Mouse (Mus musculus): ENCODE data around the gene Btg2. TPM values are rescaled to one million over a fixed set of nuclear protein-coding genes. Genes with fewer than 3 reads are reported as not detected.

Btg2 gene
- polyA plus RNA-seq, 1 experiment from 2014 or later = 6.0 TPM

DNA sequence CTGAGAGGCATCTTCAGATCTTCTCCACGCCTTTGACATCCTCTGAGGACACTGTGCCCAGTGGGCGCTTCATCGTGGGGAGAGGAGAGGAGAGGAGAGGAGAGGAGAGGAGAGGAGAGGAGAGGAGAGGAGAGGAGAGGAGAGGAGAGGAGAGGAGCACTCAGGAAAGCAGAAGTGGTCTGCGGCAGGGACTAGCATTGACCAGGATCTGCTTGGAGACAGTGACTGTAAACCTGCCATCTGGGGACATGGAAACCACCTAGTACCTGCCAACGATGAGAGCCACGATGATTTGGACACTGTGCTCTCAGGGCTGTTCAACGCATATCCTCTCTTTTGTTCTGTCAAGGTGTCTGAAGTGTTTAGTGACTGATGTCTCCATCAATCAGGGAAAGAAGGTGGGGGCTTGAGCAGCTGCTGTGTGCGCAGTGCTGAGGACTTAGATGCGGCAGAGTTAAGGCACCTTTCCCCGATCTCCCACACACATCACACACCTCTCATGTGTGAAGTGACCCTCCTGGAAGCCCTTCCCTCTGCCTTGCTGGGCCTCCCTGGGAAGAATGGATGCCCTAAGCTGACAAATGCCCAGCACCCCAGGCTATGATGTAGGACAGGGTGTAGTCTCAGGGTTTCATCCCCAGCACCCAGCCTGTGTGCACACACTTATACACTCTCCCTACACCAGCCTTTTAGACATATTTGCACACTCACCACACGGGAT lies 26.3 kb upstream of the Btg2 start:
- Histone ChIP-seq H3K27ac (no peak overlapping the region), H3K4me3 (ENCODE audit: inconsistent target) (no peak overlapping the region), H3K36me3 (ENCODE audit: inconsistent target) (no peaks in the 10 kb centered on the region), H3K79me2 (ENCODE audit: inconsistent target) (no peaks in the 10 kb centered on the region)
- WGBS (ENCODE audit: missing documents) = 45% methylated on average over 7 of the region's 11 CpGs

DNA sequence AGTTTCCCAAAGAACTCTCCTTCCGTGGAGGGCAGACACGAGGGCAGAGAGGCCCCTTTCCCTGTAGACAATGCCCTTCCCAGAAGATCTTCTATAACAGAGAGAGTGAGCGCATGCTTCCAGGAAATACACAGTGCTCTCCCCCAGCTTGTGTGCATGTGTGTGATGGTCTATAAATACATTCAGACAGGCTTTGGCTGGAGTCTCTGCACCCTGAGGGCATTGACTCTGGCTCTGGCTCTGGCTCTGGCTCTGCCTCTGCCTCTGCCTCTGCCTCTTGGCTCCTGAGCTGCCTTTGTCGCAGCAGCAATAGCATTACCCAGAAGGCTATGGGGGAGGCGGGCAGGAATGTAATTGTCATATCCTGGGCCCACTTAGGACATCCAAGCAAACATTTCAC lies 24.9 kb upstream of the Btg2 start:
- H3K79me2 ChIP-seq (ENCODE audit: inconsistent target) = no peaks in the 10 kb centered on the region
- 96% methylated on average over 5 of the region's 5 CpGs for WGBS (ENCODE audit: missing documents)
- no peaks in the 10 kb centered on the region for H3K36me3 ChIP-seq (ENCODE audit: inconsistent target)
- no peak overlapping the region for H3K4me3 ChIP-seq (ENCODE audit: inconsistent target)
- H3K27ac ChIP-seq = no peak overlapping the region

DNA sequence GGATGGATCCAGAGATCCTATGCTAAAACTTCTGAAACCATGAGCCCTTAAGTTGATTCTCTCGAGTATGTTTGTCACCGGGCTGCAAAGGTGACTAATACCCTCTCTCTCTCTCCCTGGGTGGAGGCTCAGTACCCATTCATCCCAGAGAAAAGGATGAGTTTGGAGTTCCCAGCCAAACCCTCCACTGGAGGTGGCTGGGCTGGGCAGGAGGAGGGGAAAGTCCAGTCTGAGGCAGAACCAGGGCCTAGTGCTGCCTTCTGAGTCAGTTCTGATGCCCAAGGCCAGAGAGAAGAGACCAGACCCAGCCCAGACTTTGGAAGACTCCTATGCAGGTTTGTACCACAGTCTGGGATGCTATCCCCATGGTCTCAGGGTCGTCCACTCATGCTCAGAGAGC lies 22.7 kb upstream of the Btg2 start:
- H3K79me2 ChIP-seq (ENCODE audit: inconsistent target) = no peaks in the 10 kb centered on the region
- no peak overlapping the region for H3K27ac ChIP-seq
- 94% methylated on average over 3 of the region's 3 CpGs for WGBS (ENCODE audit: missing documents)
- H3K36me3 ChIP-seq (ENCODE audit: inconsistent target) = no peaks in the 10 kb centered on the region
- H3K4me3 ChIP-seq (ENCODE audit: inconsistent target) = no peak overlapping the region

DNA sequence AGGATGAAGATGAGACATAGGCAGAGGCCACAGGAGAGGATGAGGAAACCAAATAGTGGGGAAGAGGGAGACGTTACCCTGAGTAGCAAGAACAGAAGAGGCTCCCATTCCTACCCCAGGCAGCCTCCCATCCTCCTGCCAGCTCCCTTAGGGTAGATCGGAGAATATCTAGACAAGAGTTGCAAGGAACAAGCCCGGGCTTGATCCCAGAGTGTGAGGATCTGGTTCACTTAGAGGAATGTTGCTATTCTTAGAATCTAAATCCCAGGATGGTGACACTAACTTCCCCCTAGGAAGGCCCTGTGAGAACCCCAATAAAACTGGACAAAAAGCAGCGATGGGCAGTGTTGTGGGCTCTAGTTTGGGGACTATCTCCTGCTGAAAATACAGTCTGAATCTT lies 22.0 kb upstream of the Btg2 start:
- H3K27ac ChIP-seq = no peak overlapping the region
- no peaks in the 10 kb centered on the region for H3K36me3 ChIP-seq (ENCODE audit: inconsistent target)
- 95% methylated on average over 4 of the region's 4 CpGs for WGBS (ENCODE audit: missing documents)
- no peak overlapping the region for H3K4me3 ChIP-seq (ENCODE audit: inconsistent target)
- no peaks in the 10 kb centered on the region for H3K79me2 ChIP-seq (ENCODE audit: inconsistent target)

DNA sequence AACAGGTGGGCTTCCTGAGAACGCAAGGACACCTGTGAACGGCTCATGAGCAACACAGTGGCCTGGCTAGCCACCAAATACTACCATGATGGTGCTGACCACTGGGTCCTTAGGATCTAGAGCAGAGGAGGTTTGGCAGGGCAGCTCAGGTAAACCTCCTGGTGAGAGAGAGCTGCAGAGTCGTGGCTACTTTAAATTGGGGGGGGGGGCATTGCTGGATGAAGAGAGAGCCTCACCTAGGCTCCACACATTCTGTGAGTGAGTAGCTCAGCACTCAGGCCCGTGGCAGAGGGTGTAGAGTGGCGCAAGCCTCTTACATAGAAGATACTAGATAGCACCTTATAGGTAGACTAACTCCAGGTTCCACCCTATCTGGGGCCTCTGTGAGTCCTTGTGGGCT lies 21.5 kb upstream of the Btg2 start:
- no peaks in the 10 kb centered on the region for H3K79me2 ChIP-seq (ENCODE audit: inconsistent target)
- H3K36me3 ChIP-seq (ENCODE audit: inconsistent target) = no peaks in the 10 kb centered on the region
- H3K4me3 ChIP-seq (ENCODE audit: inconsistent target) = no peak overlapping the region
- H3K27ac ChIP-seq = no peak overlapping the region
- WGBS (ENCODE audit: missing documents) = 91% methylated on average over 5 of the region's 5 CpGs

DNA sequence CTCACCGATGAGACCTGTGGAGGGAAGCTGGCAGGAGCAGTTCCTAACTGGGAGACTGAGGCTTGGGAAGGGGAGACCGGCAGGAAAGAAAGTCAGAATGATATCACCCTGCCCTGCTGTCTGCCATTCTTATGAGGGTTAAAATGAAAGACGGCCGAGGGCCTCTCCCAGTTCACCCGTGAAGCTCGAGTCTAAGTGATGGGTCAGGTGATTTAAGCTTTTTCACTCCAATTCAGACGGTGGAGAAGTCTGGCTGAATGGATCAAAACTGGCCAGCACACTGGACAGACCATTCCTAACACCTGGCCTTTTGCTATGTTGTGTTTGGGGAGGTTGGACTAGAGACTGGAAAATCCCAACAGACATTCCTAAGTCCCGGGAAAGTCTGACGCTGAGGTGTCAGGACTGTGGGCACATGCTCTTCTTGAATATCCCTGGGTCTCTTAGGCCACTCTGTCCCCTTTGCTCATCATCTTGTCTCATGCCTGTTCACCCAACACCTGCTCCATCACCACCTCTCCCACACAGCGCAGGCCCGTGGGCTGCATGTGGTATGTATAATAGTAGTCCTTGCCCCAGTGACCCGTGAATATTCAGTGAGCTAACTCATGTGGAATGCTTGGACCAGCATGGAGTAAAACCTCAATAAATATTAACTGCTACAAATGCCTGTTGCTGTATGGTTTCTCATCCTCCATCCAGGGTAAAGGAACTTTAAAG lies 20.8 kb upstream of the Btg2 start:
- no peaks in the 10 kb centered on the region for H3K36me3 ChIP-seq (ENCODE audit: inconsistent target)
- H3K27ac ChIP-seq = peak overlapping the region; percentile 80
- H3K4me3 ChIP-seq (ENCODE audit: inconsistent target) = peak overlapping the region; percentile 34
- H3K79me2 ChIP-seq (ENCODE audit: inconsistent target) = no peaks in the 10 kb centered on the region
- 35% methylated on average over 12 of the region's 12 CpGs for WGBS (ENCODE audit: missing documents)

DNA sequence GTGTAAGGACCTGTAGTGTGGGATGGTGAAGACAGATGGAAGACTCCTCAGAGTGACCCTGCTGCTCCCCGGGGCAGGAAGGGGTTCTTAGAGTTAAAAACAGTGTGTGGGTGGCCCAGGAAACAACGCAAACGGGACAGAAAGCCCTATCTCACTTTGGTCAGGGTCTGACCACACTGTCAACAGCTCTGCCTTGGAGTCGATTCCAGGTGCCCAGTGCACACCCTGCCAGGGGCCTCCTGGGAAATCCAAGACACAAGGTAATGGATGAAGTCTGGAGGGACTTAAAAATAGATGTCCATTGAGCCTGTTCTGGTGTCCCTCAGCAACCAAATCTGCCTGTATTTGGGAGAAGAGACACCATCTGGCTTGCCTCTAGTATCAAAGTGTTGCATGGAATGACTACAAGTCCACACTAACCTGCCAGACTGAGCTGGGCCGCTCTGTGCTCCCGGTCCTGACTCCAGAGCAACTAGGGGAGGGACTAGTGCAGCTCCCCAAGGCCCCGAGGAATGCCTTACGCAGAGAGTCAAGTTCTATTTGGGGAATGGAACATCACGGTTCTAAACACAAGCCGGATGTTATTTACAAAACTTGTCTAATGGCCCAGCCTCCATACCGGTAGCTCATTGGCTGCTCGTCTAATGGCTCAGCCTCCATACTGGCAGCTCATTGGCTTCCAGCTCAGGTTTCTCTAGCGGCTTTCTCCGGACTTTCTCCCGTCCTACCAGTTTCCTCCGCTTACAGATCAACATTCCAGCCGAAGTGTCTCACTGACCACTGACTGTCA lies 20.0 kb upstream of the Btg2 start:
- no peaks in the 10 kb centered on the region for H3K79me2 ChIP-seq (ENCODE audit: inconsistent target)
- WGBS (ENCODE audit: missing documents) = 4% methylated on average over 17 of the region's 17 CpGs
- peak overlapping the region; percentile 34 for H3K4me3 ChIP-seq (ENCODE audit: inconsistent target)
- no peaks in the 10 kb centered on the region for H3K36me3 ChIP-seq (ENCODE audit: inconsistent target)
- peak overlapping the region; percentile 80 for H3K27ac ChIP-seq

DNA sequence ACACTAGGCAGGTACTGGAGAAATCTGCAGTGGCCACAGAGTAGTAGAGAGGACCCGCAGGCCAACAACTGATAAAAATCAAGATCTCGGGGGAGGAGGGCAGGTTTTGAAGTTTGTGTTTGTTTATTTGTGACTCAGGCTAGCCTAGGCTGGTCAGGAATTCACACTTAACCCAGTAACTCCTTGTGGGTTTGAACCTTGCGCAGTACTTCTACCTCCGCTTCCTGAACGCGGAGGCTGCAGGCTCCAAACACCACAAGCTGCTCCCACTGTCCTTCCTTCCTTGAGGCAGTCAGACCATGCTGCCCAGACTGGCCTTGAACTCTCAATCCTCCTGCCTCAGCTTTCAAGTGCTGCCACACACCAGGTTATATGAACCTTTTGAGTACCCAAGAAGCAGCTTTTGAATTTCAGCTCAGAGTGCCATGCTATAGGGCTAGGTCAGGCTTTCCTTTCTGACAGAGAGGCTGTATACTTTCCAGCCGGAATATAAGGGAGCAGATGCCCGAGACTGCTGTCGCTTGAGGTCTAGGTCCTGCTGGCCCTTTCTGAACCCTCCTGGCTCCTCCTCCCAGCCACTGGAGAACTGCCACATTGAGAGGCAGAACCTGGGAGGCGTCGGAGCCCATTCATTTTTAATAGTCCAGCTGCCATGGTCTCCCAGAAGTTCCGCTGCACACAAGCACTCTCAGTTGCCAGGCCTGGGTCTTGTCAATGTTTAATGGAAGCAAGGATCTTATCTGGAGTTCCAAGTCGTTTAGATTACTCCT lies 19.2 kb upstream of the Btg2 start:
- no peaks in the 10 kb centered on the region for H3K36me3 ChIP-seq (ENCODE audit: inconsistent target)
- 61% methylated on average over 13 of the region's 13 CpGs for WGBS (ENCODE audit: missing documents)
- H3K27ac ChIP-seq = peak overlapping the region; percentile 80

DNA sequence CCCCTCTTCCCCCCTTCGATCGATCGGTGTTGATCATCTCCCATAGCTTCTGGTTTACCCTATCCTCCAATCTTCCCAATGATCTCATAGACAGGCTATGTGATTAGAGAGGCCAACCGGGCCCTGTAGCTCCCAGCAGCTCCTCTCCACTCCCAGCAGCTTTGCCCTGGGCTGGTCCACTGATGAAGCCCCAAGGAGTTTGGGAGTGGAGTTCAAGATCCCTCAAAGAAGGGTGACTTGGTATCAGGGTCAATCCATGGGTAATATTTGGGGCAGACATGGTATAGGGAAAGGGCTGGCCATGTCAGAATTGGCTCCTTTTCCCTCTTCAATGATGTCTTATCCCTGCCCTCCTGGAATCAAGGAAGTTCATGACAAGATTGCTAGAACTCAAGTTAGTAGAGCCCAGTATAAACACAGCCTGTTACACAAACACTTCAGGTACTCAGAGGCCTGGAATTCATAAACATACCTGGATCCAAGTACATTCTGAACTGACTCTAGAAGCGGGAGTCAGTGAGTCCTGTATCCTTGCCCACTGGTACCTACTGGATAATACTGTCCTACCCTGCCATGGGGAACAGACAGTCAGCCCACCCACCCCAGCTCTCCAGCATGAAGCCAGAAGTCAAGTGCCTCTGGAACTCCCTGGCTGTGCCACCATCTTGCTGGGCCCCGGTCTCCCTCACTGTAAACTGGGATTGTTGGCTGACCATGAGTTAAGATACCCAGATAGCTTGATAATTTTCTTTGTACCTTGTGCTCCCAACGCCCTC lies 18.3 kb upstream of the Btg2 start:
- Histone ChIP-seq H3K36me3 (ENCODE audit: inconsistent target) (no peaks in the 10 kb centered on the region), H3K4me3 (ENCODE audit: inconsistent target) (no peak overlapping the region)

More for the DNA sequence above, 19.2 kb upstream of the Btg2 start:
- Histone ChIP-seq H3K79me2 (ENCODE audit: inconsistent target) (no peaks in the 10 kb centered on the region), H3K4me3 (ENCODE audit: inconsistent target) (peak overlapping the region; percentile 34; the same call in 1 of the 2 replicates)

DNA sequence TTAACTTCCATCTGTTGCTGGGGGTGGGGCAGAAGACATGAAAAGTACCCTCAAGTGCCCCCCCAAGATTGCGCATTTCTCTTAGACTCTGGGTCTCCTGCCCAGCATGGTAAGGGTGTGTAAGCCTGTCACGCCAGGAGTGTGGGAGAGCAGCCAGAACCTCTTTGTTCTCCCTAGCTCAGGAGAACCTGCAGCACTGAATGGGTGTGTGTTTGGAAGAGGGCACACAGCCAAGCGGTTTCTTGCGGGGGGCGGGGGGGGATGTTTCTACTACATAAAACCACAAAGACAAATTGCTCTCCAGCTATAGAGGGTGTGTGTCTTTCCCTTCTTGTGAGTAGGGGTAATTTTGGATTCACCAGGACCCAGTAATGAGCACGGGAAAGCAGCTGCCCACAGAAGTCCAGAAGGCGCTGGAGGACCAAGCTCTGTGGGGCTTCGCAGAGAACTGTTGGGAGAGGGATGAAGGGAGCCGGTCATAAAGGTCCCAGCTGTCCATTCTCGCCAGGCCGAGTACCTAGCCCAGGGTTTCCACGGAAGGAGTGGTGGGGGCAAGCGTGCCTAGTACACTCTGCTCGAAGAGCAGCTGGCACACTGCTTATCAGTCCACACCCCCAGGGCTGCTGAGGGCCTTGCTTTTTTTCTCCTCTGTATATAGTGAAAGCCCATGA lies 17.5 kb upstream of the Btg2 start:
- Histone ChIP-seq H3K79me2 (ENCODE audit: inconsistent target) (no peaks in the 10 kb centered on the region), H3K4me3 (ENCODE audit: inconsistent target) (no peak overlapping the region), H3K36me3 (ENCODE audit: inconsistent target) (no peaks in the 10 kb centered on the region), H3K27ac (no peak overlapping the region)
- 61% methylated on average over 14 of the region's 14 CpGs for WGBS (ENCODE audit: missing documents)

More for the DNA sequence above, 18.3 kb upstream of the Btg2 start:
- no peaks in the 10 kb centered on the region for H3K79me2 ChIP-seq (ENCODE audit: inconsistent target)
- 88% methylated on average over 7 of the region's 7 CpGs for WGBS (ENCODE audit: missing documents)
- no peak overlapping the region for H3K27ac ChIP-seq

DNA sequence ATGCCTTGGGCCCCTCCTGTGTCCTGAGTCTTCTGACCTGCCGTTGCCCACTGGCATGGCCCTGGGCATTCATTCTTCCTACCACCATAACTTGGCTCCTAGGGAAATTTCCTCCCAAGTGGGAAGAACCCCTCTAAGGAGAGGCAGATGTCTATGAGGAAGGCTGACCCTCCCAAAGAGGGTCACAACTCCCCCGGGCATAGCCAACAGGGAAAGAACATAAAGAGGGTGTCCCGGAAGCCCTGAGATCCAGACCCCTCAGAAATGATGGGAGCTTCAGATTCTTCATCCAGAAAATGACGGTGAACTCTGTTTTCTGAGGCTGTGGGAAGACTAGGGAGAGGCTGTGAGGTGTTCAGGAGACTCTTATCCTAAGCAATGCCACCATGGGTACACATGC lies 16.8 kb upstream of the Btg2 start:
- H3K36me3 ChIP-seq (ENCODE audit: inconsistent target) = no peaks in the 10 kb centered on the region
- H3K79me2 ChIP-seq (ENCODE audit: inconsistent target) = no peaks in the 10 kb centered on the region
- WGBS (ENCODE audit: missing documents) = 86% methylated on average over 4 of the region's 4 CpGs
- H3K27ac ChIP-seq = peak overlapping the region; percentile 96
- no peak overlapping the region for H3K4me3 ChIP-seq (ENCODE audit: inconsistent target)

DNA sequence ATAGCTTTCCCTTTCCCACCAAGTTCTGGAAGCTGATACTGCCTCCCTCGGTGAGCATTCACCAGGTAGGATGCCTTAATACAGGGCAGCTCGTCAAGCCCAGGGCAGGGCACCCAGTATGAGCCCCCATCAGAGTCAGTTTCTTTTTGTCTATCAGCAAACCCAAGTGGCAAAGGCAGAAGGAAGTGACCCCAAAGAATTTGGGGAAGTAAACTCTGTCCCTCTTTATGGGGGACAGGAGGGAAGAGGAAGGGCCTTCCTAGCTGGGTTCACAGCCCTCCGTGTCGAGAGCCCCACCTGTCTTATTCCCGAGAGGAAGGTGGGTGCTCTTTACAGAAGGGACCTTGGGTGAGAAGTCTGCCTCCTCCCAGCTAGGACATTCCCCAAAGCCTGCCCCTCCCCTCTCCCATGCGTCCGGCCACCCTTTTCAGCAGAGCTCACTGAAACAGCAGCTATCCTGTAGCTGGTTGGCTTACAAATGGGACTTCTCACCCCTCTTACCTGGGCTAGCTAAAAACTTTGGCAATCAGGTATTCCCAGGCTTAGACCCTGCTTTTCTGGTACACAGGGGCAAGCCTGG lies 16.2 kb upstream of the Btg2 start:
- 7% methylated on average over 7 of the region's 7 CpGs for WGBS (ENCODE audit: missing documents)

More for the DNA sequence above, 16.2 kb upstream of the Btg2 start:
- Histone ChIP-seq H3K79me2 (ENCODE audit: inconsistent target) (no peaks in the 10 kb centered on the region), H3K4me3 (ENCODE audit: inconsistent target) (no peak overlapping the region), H3K36me3 (ENCODE audit: inconsistent target) (no peaks in the 10 kb centered on the region), H3K27ac (peak overlapping the region; percentile 96)

Measured in macrophage (primary cell).